Mouse (Mus musculus) heart, postnatal 14 days (tissue): ENCODE results near the gene Rara. TPM values are rescaled to one million over a fixed set of nuclear protein-coding genes. Genes with fewer than 3 reads are reported as not detected.

Experiments used
- DNase-seq, 2 experiments: peaks; one replicate each; pipeline ENCODE4 v3.0.0; 2021 to 2022
- intact Hi-C: fragments of 180-260 bp; cut with DNase I; formaldehyde crosslinking; loops from one replicate; pipeline ENCODE4 v1.15.1; 2025
- total RNA-seq, 2 experiments: library from RNA; stranded (reverse); gene quantifications; 2 replicates each; pipeline ENCODE4 v1.2.3; 2021

Rara gene
- total RNA-seq, 2 experiments from 2014 or later: 17.9 to 21.6 TPM

- intact Hi-C loops: no loop called here
- DNase-seq: peak; percentile 63 to 78
Observed at GRCm38 (mm10) chr11:98949958-98950460, 22.4 kb downstream of the Rara start.

GRCm38 (mm10) chr11:98950484-98950883, 22.9 kb downstream of the Rara start:
- intact Hi-C loops: no loop called here
- DNase-seq: no peak

GRCm38 (mm10) chr11:98951026-98951906, 23.6 kb downstream of the Rara start:
- intact Hi-C loops: no loop called here

GRCm38 (mm10) chr11:98952111-98952510, 24.5 kb downstream of the Rara start:
- intact Hi-C loops: no loop called here
- DNase-seq: no peak

More at GRCm38 (mm10) chr11:98951026-98951906, 23.6 kb downstream of the Rara start:
- peak; percentile 96 to 97 for DNase-seq

- peak; percentile 5 to 13 for DNase-seq
- intact Hi-C loops: no loop called here
Observed at GRCm38 (mm10) chr11:98952736-98953135, 25.1 kb downstream of the Rara start.

GRCm38 (mm10) chr11:98953361-98953760, 25.7 kb downstream of the Rara start:
- intact Hi-C loops: no loop called here
- DNase-seq: peak in 1 of 2 experiments; percentile 8

- intact Hi-C loops: no loop called here
Observed at GRCm38 (mm10) chr11:98953835-98954320, 26.3 kb downstream of the Rara start.

GRCm38 (mm10) chr11:98954373-98954772, 26.8 kb downstream of the Rara start:
- peak; percentile 87 to 89 for DNase-seq
- intact Hi-C loops: no loop called here

More at GRCm38 (mm10) chr11:98953835-98954320, 26.3 kb downstream of the Rara start:
- DNase-seq: no peak

GRCm38 (mm10) chr11:98954801-98955706, 27.4 kb downstream of the Rara start:
- intact Hi-C loops: no loop called here

GRCm38 (mm10) chr11:98955707-98956235, 28.2 kb downstream of the Rara start:
- DNase-seq: no peak
- intact Hi-C loops: no loop called here

More at GRCm38 (mm10) chr11:98954801-98955706, 27.4 kb downstream of the Rara start:
- peak in 1 of 2 experiments; percentile 52 for DNase-seq

GRCm38 (mm10) chr11:98956340-98956739, 28.7 kb downstream of the Rara start:
- no peak for DNase-seq
- intact Hi-C loops: no loop called here

GRCm38 (mm10) chr11:98959437-98960312, 32.1 kb downstream of the Rara start:
- intact Hi-C loops: no loop called here
- peak; percentile 86 for DNase-seq

- DNase-seq: peak; percentile 87 to 89
Observed at GRCm38 (mm10) chr11:98960313-98960906, 32.8 kb downstream of the Rara start.

GRCm38 (mm10) chr11:98961051-98961592, 33.5 kb downstream of the Rara start:
- intact Hi-C loops: no loop called here
- peak in 1 of 2 experiments; percentile 60 for DNase-seq

More at GRCm38 (mm10) chr11:98960313-98960906, 32.8 kb downstream of the Rara start:
- intact Hi-C loops: no loop called here

GRCm38 (mm10) chr11:98961766-98962165, 34.1 kb downstream of the Rara start:
- intact Hi-C loops: no loop called here

GRCm38 (mm10) chr11:98962421-98963095, 34.9 kb downstream of the Rara start:
- intact Hi-C loops: no loop called here
- DNase-seq: no peak

More at GRCm38 (mm10) chr11:98961766-98962165, 34.1 kb downstream of the Rara start:
- DNase-seq: no peak

- intact Hi-C loops: no loop called here
- peak; percentile 92 to 94 for DNase-seq
Observed at GRCm38 (mm10) chr11:98963191-98964021, 35.8 kb downstream of the Rara start.
